Mouse (Mus musculus): ENCODE measurements at regions not wholly inside any gene's neighbourhood (a gene's known extent, or its start where the extent isn't known, plus 50 kb on each side); places are given as distances from the start of the nearest gene placed in this dataset.
A peak's percentile ranks its signal among the peaks of the same experiment; 100 is the strongest.

DNA sequence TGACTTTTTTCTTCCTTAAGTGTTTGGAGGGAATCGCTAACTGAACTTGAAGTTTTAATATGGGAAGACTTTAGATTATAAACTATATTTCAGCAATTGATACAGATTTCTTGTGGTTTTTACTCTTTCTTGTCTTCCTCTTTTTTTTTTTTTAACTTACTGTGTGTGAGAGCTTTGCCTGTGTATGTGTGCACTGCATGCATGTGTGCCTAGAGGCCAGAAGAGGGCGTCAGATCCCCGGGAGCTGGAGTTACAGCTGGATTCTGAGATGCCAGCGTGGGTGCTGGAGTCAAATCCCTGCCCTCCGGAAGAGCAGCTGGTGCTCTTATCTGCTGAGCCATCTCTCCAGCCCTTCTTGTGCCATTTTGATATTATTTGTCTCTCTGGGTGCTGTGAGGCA, 129.6 kb downstream of the Trim33 start:
- no peak overlapping the region for H3K4me2 ChIP-seq
- no peak overlapping the region for H3K4me3 ChIP-seq
- H3K27ac ChIP-seq (replicated peaks) = no peak overlapping the region
- WGBS = 84% methylated on average over 5 of the region's 5 CpGs
- no peaks in the 10 kb centered on the region for H3K9me3 ChIP-seq
- no peaks in the 10 kb centered on the region for H3K4me1 ChIP-seq (replicated peaks)
- H3K9ac ChIP-seq = no peak overlapping the region
- no peaks in the 10 kb centered on the region for H3K36me3 ChIP-seq
- no peak for ATAC-seq (ENCODE audit: low FRiP score, low read depth)
- no peaks in the 10 kb centered on the region for H3K27me3 ChIP-seq

DNA sequence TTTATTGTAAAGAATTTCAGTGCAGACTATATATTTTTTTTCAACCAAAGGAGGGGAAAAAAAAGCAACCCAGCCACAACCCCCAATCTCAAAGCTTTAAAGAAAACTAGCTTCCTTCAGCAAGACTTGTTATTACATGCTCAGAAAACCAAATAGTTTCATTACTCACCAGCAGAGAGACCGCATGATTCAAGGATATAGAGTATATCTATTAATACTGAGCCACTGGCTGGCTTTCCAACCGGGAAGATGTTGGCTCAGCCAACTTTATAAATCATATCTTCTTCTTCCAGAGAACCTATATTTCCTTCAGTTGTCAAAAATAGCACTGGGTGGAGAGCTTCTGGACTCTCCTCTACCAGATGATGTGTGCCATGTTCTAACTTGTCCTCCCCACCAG, 133.2 kb downstream of the Trim33 start:
- Histone ChIP-seq H3K9ac (no peak overlapping the region), H3K27ac (replicated peaks) (no peak overlapping the region), H3K4me1 (replicated peaks) (no peaks in the 10 kb centered on the region), H3K4me3 (no peak overlapping the region), H3K36me3 (no peaks in the 10 kb centered on the region), H3K9me3 (no peaks in the 10 kb centered on the region), H3K4me2 (no peak overlapping the region), H3K27me3 (no peaks in the 10 kb centered on the region)
- WGBS = 89% methylated on average over 2 of the region's 2 CpGs
- ATAC-seq (ENCODE audit: low FRiP score, low read depth) = no peak

DNA sequence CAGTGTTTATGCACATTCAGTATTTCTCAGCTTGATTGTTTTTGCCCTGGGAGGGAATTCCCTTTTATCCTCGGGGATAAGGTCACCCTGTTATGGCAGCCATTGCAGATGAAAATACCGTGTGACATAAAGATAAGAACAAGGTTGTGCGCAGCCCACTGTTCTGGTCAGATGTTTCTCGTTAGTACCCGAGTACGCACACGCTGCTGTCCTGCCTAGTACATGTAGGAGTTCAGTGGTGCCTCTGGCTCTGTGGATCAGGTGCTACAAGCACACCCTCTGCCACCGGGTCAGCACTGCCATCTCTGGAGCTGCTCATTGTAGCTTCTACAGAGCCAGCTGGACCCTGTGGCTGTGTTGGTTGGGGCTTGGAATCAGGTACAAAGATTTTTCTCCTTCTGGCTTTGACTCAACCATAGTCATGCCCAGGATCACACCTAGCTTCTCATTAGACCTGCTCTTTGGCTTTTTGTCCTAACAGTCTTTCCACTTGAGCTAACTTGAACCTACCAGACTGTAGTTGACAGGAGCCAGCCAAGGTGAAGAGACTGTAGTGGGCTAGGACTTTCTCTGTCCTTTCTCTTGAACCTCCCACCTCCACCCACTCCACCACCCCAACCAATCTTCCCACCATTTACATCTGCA, 136.1 kb downstream of the Trim33 start:
- no peak overlapping the region for H3K9ac ChIP-seq
- H3K9me3 ChIP-seq = no peaks in the 10 kb centered on the region
- H3K4me3 ChIP-seq = no peak overlapping the region
- no peak for ATAC-seq (ENCODE audit: low FRiP score, low read depth)
- WGBS = 82% methylated on average over 8 of the region's 8 CpGs
- H3K27me3 ChIP-seq = no peaks in the 10 kb centered on the region
- no peak overlapping the region for H3K27ac ChIP-seq (replicated peaks)
- no peak overlapping the region for H3K4me2 ChIP-seq
- peaks cover 12% of the 10 kb centered on the region for H3K4me1 ChIP-seq (replicated peaks)
- H3K36me3 ChIP-seq = no peaks in the 10 kb centered on the region

DNA sequence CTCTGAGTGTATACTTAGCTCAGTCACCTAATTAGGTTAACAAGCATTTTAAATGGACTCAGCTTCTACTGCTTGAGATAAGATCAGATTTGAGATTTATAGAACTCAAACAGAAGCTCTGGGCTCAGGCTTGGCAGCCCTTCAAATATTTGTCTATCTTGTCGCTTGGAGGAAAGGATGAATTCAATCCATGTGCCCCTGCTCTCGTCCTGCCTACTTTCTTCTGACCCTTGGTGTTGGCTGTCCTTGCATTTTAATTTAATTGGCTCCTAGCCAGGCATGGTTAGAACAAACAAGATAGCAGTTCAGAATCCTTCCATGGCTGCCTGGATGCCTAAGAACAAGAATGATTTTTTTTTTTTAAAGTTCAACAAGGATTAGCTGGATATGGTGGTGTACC, 137.2 kb downstream of the Trim33 start:
- no peak overlapping the region for H3K4me3 ChIP-seq
- WGBS = 50% methylated on average over 2 of the region's 2 CpGs
- ATAC-seq (ENCODE audit: low FRiP score, low read depth) = no peak

DNA sequence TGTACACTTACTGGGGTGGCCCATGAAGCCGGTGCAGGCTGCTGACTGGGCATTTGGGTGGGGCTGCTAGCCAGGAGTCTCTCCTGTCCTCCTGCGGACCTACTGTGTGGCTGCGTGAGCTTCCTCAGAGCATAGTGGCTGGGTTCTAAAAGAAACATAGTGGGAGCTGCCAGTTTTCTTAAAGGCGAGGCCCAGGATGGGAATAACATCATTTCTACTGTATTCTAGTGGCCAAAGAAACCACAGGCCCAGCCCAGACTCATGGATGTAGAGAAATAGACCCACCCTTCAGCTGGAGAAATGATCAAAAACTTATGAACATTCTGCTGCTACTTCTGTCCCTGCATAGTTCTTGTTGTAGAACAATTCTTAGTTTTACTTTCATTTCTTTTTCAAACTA, 138.7 kb downstream of the Trim33 start:
- Histone ChIP-seq H3K4me1 (replicated peaks) (peaks cover 27% of the 10 kb centered on the region), H3K9ac (no peak overlapping the region), H3K9me3 (no peaks in the 10 kb centered on the region), H3K27ac (replicated peaks) (no peak overlapping the region), H3K27me3 (no peaks in the 10 kb centered on the region), H3K4me3 (no peak overlapping the region), H3K4me2 (no peak overlapping the region), H3K36me3 (no peaks in the 10 kb centered on the region)
- WGBS = 96% methylated on average over 4 of the region's 4 CpGs
- no peak for ATAC-seq (ENCODE audit: low FRiP score, low read depth)

More for the DNA sequence above, 137.2 kb downstream of the Trim33 start:
- Histone ChIP-seq H3K9ac (no peak overlapping the region), H3K9me3 (no peaks in the 10 kb centered on the region), H3K27me3 (no peaks in the 10 kb centered on the region), H3K36me3 (no peaks in the 10 kb centered on the region), H3K4me1 (replicated peaks) (peaks cover 24% of the 10 kb centered on the region), H3K4me2 (no peak overlapping the region), H3K27ac (replicated peaks) (no peak overlapping the region)

DNA sequence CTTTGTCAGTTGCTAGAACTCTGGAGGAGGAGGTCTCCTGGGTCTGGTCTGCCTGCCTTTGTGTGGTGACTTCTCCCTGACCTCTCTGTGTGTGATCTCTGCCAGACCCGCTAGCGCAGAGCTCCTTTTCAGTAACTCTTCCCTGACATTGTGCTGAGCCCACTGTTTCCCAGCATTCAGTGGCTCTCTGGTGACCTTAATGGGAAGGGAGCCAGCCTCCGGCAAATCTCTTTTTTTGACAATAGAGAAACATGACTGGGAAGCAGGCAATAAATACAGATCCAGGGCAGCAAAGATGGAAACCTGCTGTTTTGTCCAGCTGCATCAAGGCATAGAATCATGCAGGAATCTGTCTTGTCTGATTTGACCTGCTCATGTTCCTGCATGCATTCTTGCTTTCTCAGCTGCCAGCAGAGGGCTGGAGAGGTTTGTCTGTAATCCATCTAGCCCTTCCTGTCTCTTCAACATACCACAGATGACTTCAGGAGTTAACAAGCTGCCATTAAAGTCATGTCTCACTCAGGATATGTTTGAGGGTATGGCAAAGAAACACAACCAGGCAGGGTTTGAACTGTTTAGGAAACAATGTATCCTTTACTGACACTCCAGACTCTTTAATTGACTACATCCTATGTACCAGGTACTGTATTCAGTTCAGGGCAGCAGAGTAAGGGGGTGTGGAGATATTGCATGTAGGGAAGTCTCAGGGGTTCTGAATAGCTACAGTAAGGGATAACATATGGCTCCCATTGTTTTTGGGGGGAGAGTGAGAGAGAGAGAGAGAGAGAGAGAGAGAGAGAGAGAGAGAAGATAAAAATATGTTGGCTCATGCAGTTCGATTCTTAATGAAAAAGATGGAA, 140.9 kb downstream of the Trim33 start:
- Histone ChIP-seq H3K9me3 (no peaks in the 10 kb centered on the region), H3K36me3 (no peaks in the 10 kb centered on the region), H3K27ac (replicated peaks) (peak overlapping the region; percentile 47), H3K4me2 (no peak overlapping the region), H3K4me1 (replicated peaks) (peaks cover 27% of the 10 kb centered on the region), H3K9ac (no peak overlapping the region), H3K27me3 (no peaks in the 10 kb centered on the region), H3K4me3 (no peak overlapping the region)
- 5% methylated on average over 4 of the region's 4 CpGs for WGBS
- peak; percentile 39 for ATAC-seq (ENCODE audit: low FRiP score, low read depth)

DNA sequence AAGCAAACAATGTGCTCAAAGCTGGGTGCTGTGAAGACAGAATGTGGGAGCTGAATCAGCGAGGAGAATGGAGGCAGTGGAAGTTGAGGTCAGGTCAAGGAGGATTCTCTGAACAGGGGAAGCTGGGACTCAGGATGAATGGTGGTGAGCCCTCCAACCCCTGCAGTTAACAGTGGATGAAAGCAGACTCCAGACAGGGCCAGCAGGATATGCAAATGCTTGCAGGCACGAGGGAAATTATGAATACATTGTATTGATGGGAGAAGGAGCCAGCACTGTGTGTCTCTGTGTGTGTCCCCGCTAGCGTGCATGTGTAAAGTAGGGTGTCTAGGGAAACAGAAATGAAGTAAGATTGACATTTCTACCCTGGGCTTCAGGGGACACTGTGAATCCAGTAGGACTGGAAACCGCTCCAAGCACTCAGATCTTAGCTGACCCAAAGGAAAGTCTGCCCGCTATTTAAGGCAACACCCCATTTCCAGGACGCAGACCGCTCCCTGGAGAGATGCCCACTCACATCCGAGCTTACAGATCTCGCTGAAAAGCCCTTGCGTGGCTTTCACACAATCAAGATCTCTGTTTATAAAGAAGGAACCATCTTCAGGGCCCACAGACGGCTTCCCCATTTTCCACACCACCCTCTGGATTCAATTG, 141.7 kb downstream of the Trim33 start:
- 0 out of 2 replicates have a peak, but pooled peaks cover 1% of the 10 kb centered on the region for H3K27me3 ChIP-seq
- H3K9ac ChIP-seq = no peak overlapping the region
- peaks cover 27% of the 10 kb centered on the region for H3K4me1 ChIP-seq (replicated peaks)
- no peaks in the 10 kb centered on the region for H3K9me3 ChIP-seq
- WGBS = 27% methylated on average over 12 of the region's 12 CpGs
- no peak overlapping the region for H3K4me3 ChIP-seq
- ATAC-seq (ENCODE audit: low FRiP score, low read depth) = no peak
- H3K36me3 ChIP-seq = no peaks in the 10 kb centered on the region
- H3K4me2 ChIP-seq = peak overlapping the region; percentile 12; the same call in 1 of the 2 replicates
- peak overlapping the region; percentile 47; the same call in 1 of the 2 replicates for H3K27ac ChIP-seq (replicated peaks)

DNA sequence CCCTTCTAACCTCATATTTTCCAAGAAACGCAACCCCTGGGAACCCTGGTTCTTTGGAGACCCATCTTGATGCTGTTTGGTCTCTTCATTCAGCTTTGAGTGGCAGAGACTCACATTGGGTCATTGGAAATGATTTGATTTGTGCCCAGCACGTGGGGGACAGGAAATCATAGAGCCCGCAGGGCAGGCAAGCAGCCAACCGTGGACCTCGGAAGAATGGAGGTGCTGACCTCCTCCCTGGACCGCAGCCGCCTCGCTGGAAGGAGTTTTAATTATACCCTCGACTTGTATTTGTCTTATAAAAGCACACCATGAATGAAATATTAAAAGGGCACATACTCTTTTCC, 142.2 kb downstream of the Trim33 start:
- WGBS = 24% methylated on average over 9 of the region's 9 CpGs
- Histone ChIP-seq H3K9ac (no peak overlapping the region), H3K4me1 (replicated peaks) (peaks cover 27% of the 10 kb centered on the region), H3K4me3 (no peak overlapping the region), H3K36me3 (no peaks in the 10 kb centered on the region), H3K4me2 (peak overlapping the region; percentile 12; the same call in 1 of the 2 replicates), H3K27me3 (0 out of 2 replicates have a peak, but pooled peaks cover 2% of the 10 kb centered on the region), H3K9me3 (no peaks in the 10 kb centered on the region), H3K27ac (replicated peaks) (peak overlapping the region; percentile 47; the same call in 1 of the 2 replicates)
- no peak for ATAC-seq (ENCODE audit: low FRiP score, low read depth)

DNA sequence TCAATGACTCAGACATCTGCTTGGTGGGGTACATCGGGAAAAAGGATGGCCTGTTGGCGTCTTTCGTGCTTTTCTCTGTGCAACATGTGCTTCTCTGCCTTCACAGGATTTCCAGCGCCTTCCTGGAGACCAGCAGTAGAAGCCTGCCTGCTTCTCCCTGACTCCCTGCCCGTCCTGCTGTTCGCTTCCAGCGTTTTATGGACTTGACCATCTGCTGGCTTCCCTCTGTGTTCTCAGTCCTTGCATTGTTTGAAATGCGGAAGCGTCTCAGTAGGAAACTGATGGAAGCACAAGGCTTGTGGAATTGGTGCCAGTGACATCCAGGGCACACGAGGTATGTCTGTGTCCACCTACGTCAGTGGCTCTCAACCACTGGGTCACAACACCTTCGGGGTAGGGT, 143.7 kb downstream of the Trim33 start:
- no peak overlapping the region for H3K4me2 ChIP-seq
- H3K9ac ChIP-seq = no peak overlapping the region
- ATAC-seq (ENCODE audit: low FRiP score, low read depth) = no peak
- peaks cover 27% of the 10 kb centered on the region for H3K4me1 ChIP-seq (replicated peaks)
- no peaks in the 10 kb centered on the region for H3K36me3 ChIP-seq
- H3K27me3 ChIP-seq = 0 out of 2 replicates have a peak, but pooled peaks cover 2% of the 10 kb centered on the region
- no peak overlapping the region for H3K4me3 ChIP-seq
- no peaks in the 10 kb centered on the region for H3K9me3 ChIP-seq
- 75% methylated on average over 12 of the region's 12 CpGs for WGBS
- no peak overlapping the region for H3K27ac ChIP-seq (replicated peaks)

DNA sequence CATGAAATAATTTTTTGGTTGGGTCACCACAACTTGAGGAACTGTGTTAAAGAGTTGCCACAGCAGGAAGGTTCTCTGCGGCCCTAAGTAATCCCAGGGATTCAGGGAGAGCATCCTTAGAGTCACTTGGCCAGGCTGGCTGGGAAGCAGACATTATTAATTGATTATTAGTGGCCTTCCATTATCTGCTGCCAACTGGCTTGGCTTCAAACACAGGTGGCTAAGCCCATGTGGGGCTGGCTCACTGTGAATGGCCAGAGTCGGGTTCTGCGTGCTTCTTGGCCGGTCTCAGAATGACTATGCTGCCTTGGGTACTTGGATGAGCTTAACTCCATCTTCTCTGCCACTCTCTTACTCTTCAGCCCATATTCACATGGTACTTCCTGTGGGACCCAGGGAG, 144.2 kb downstream of the Trim33 start:
- WGBS = 86% methylated on average over 4 of the region's 4 CpGs
- H3K4me2 ChIP-seq = no peak overlapping the region
- no peak overlapping the region for H3K27ac ChIP-seq (replicated peaks)
- H3K9me3 ChIP-seq = no peaks in the 10 kb centered on the region
- no peaks in the 10 kb centered on the region for H3K36me3 ChIP-seq
- ATAC-seq (ENCODE audit: low FRiP score, low read depth) = no peak
- H3K4me3 ChIP-seq = no peak overlapping the region
- peaks cover 27% of the 10 kb centered on the region for H3K4me1 ChIP-seq (replicated peaks)
- 0 out of 2 replicates have a peak, but pooled peaks cover 2% of the 10 kb centered on the region for H3K27me3 ChIP-seq
- no peak overlapping the region for H3K9ac ChIP-seq

DNA sequence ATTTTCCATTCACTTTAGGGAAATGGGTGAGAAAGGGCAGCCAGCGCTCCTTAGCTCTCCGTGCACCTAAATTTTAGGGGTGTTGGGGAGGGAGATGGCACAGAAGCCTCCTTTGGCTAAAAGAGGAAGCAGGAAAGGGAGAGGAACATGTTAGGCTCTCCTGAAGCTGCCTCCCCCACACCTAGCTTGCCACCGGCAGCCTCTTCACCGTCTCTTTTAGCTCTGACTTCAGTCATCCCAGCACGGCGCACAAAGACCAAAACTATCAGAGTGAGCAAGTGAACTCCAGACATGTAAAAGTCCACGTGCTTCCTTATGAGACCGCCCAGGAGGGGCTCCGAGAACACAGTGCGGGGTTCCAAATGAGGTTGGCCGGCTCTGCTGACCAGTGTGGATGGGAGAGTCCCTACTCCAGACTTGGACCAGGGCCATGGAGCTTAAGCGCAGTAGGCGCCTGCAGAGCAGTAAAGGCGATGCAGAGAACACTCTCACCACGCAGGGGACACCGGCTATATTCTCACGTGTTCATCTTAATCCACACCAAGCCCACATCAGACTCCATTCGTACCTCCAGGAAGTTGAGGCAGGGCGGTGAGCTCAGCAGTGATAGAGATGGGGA, 146.8 kb downstream of the Trim33 start:
- no peak for ATAC-seq (ENCODE audit: low FRiP score, low read depth)

More for the DNA sequence above, 146.8 kb downstream of the Trim33 start:
- H3K4me1 ChIP-seq (replicated peaks) = peaks cover 7% of the 10 kb centered on the region
- H3K27me3 ChIP-seq = 0 out of 2 replicates have a peak, but pooled peaks cover 2% of the 10 kb centered on the region
- 91% methylated on average over 19 of the region's 19 CpGs for WGBS
- H3K9ac ChIP-seq = no peak overlapping the region
- H3K36me3 ChIP-seq = no peaks in the 10 kb centered on the region
- H3K4me2 ChIP-seq = no peak overlapping the region
- H3K27ac ChIP-seq (replicated peaks) = no peak overlapping the region
- no peaks in the 10 kb centered on the region for H3K9me3 ChIP-seq
- no peak overlapping the region for H3K4me3 ChIP-seq
